Mouse (Mus musculus): Measurements from ENCODE around the gene Dpp9.

The Dpp9 gene

DNA sequence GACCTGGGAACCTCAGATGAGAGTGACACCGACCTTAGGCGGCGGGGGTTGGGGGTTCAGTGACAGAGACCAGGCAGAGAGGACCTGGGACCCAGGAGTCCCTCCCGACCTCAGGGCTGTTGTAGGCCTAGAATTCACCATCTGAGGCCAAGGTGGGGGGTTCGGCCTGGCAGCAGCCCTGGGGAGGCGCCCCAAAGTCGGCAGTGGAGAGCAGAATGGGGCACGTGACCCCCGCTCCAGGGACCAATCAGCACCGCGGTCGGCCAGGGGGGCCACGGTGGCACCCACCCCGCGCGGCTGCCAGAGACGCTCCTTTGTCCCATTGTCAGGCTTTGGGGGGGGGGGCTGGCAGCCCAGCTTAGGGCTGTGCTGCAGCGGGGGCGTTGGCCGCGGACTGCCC lies 79.3 kb downstream of the Dpp9 start:
- DNase-seq: no peak

DNA sequence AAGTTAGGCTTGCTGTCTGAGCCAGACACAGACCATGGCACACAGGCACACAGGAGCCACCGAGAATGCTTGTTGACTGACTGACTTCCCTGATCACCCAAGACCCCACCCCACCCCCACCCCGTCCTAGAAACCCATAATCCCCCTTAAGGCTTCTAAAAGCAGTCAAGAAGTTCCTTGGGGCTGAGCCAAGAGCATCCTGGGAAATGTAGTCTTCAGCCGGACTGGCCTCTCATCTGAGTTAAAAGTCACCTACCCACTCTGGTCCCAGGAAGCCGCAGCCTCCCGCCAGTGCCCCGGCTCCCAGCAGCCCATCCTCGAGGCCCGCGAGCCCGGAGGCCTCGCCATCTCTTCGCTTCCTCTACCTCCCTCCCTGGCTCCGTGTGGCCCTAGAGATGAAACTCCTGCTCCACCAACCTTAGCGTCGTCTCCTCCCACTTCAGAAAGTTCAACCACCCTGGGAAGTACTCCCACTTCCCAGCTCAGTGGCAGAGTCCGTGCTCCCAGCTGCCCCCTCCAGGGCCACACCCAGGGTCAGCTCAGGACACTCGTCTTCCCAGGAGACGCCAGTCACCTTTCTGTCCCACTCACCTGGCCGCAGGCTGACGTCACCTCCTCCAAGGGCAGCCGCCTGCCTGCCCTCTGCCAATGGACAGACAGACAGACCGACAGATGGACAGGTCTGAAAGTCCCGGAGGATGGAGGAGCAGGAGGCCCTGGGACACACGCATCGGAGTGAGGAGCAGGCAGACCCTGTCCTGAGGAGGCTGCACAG lies 80.7 kb downstream of the Dpp9 start:
- no peak for DNase-seq

Measured in spleen, adult 18-20 months (tissue).